Mouse (Mus musculus): ENCODE data around the gene Sik2. TPM values are rescaled to one million over a fixed set of nuclear protein-coding genes. Genes with fewer than 3 reads are reported as not detected.

The Sik2 gene
- polyA plus RNA-seq, 1 experiment from 2014 or later: 10.8 TPM

DNA sequence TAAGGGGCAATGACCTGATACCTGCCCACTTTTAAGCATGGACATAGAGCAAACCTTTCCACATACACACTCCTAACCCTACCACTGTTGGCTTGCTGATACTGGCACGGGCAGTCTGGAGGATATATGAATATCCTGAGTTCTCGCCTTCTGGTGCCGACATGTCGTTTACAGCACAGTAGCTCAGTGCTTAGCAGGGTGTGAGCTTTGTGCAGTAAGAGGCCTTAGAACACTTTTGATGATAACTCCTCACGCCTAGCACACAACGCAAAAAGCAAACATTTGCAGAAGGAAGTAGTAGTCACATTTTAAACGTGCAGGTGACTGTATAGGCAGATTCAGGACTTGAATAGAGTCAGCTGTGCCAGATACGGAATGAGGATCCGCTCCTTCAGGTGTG, 159.1 kb downstream of the Sik2 start:
- Histone ChIP-seq H3K4me1 (ENCODE audit: control insufficient read depth, low read depth, low read length) (peaks cover 58% of the 10 kb centered on the region), H3K9me3 (replicated peaks; ENCODE audit: control insufficient read depth, low read length) (no peaks in the 10 kb centered on the region), H3K27me3 (ENCODE audit: control insufficient read depth, insufficient read depth, low read depth, low read length) (no peaks in the 10 kb centered on the region), H3K36me3 (ENCODE audit: control insufficient read depth, insufficient read depth) (no peaks in the 10 kb centered on the region), H3K9ac (ENCODE audit: low read depth, low read length) (no peak overlapping the region), H3K4me3 (ENCODE audit: low read depth, low read length) (no peak overlapping the region), H3K4me2 (ENCODE audit: low read depth, low read length) (no peak overlapping the region), H3K27ac (ENCODE audit: low read length) (peak overlapping the region; percentile 6; the same call in 1 of the 2 replicates)
- ATAC-seq (ENCODE audit: low read depth): no peak
- WGBS (ENCODE audit: insufficient replicate concordance): 51% methylated on average over 9 of the region's 9 CpGs

- Histone ChIP-seq H3K4me2 (ENCODE audit: low read depth, low read length) (no peak overlapping the region), H3K9ac (ENCODE audit: low read depth, low read length) (0 out of 2 replicates have a peak overlapping the region, but pooled peaks have one; percentile 9), H3K36me3 (ENCODE audit: control insufficient read depth, insufficient read depth) (no peaks in the 10 kb centered on the region), H3K27ac (ENCODE audit: low read length) (peak overlapping the region; percentile 43; the same call in 1 of the 2 replicates), H3K4me1 (ENCODE audit: control insufficient read depth, low read depth, low read length) (peaks cover 53% of the 10 kb centered on the region), H3K27me3 (ENCODE audit: control insufficient read depth, insufficient read depth, low read depth, low read length) (no peaks in the 10 kb centered on the region), H3K4me3 (ENCODE audit: low read depth, low read length) (no peak overlapping the region), H3K9me3 (replicated peaks; ENCODE audit: control insufficient read depth, low read length) (no peaks in the 10 kb centered on the region)
- peak; percentile 62 for ATAC-seq (ENCODE audit: low read depth)
- 24% methylated on average over 8 of the region's 8 CpGs for WGBS (ENCODE audit: insufficient replicate concordance)
Observed at GRCm38 (mm10) chr9:50849249-50849648, 159.6 kb downstream of the Sik2 start.

GRCm38 (mm10) chr9:50848821-50849220, 160.1 kb downstream of the Sik2 start:
- H3K4me3 ChIP-seq (ENCODE audit: low read depth, low read length): no peak overlapping the region
- WGBS (ENCODE audit: insufficient replicate concordance): 69% methylated on average over 5 of the region's 5 CpGs
- no peaks in the 10 kb centered on the region for H3K27me3 ChIP-seq (ENCODE audit: control insufficient read depth, insufficient read depth, low read depth, low read length)
- no peak for ATAC-seq (ENCODE audit: low read depth)
- H3K9me3 ChIP-seq (replicated peaks; ENCODE audit: control insufficient read depth, low read length): no peaks in the 10 kb centered on the region
- H3K4me1 ChIP-seq (ENCODE audit: control insufficient read depth, low read depth, low read length): peaks cover 49% of the 10 kb centered on the region
- H3K4me2 ChIP-seq (ENCODE audit: low read depth, low read length): no peak overlapping the region
- H3K36me3 ChIP-seq (ENCODE audit: control insufficient read depth, insufficient read depth): no peaks in the 10 kb centered on the region
- 0 out of 2 replicates have a peak overlapping the region, but pooled peaks have one; percentile 9 for H3K9ac ChIP-seq (ENCODE audit: low read depth, low read length)
- peak overlapping the region; percentile 43 for H3K27ac ChIP-seq (ENCODE audit: low read length)

DNA sequence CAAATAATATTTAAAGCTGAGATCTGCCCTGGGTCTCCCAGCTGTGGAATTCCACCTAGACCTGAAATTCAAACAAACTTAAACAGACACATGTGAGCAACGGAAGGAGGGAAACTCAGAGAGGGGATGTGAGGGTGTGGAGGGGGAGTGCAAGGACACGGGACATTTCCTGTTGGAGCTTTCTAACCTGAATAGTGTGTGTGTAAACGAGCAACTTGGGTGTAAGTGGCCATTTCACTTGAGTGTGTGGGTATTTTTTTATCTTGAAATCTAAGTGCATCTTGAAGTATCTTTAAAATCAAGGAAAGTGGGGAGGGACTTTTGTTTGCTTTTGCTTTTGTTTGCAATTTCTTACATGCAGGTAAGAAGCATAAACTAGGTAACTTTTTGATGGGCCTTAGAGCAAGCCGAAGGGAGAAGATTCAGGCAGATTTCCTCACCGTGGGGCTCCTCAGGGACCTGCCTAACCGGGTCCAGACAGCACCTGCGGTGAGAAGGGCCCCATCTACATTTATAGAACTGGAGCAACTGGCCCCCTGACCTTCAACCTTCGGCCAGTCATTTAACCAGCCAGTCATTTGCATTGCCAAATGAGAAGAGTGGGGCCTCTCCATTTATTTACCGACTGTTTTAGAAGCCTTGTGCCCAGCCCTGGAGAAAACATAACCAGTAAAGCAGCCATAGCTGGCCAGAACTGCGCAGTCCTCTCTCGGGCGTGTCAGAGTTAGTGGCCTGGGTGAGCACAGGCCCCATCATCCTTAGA, 161.1 kb downstream of the Sik2 start:
- Histone ChIP-seq H3K27me3 (ENCODE audit: control insufficient read depth, insufficient read depth, low read depth, low read length) (no peaks in the 10 kb centered on the region), H3K9me3 (replicated peaks; ENCODE audit: control insufficient read depth, low read length) (no peaks in the 10 kb centered on the region), H3K4me1 (ENCODE audit: control insufficient read depth, low read depth, low read length) (peaks cover 39% of the 10 kb centered on the region), H3K27ac (ENCODE audit: low read length) (peak overlapping the region; percentile 51), H3K36me3 (ENCODE audit: control insufficient read depth, insufficient read depth) (no peaks in the 10 kb centered on the region), H3K4me2 (ENCODE audit: low read depth, low read length) (no peak overlapping the region), H3K4me3 (ENCODE audit: low read depth, low read length) (no peak overlapping the region), H3K9ac (ENCODE audit: low read depth, low read length) (no peak overlapping the region)
- ATAC-seq (ENCODE audit: low read depth): no peak
- 63% methylated on average over 12 of the region's 12 CpGs for WGBS (ENCODE audit: insufficient replicate concordance)

DNA sequence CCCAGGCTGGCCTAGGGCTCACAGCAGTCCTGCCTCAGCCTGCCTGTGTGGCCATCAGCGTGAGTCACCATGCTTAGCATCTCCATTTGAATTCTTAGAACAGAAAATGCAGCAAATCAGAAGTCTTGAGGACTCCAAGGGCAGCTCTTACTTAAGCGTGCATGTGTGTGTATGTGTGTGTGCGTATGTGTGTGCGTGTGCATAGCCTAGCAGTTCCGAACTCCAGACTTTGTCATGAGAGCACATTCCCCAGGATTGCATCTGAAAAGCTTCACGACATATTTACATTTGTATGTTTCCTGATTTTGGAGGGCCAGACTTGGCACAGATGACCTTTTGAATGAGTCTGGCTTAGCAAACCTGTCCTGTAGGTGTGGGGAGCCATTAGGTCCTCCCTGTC, 161.7 kb downstream of the Sik2 start:
- Histone ChIP-seq H3K4me1 (ENCODE audit: control insufficient read depth, low read depth, low read length) (peaks cover 33% of the 10 kb centered on the region), H3K36me3 (ENCODE audit: control insufficient read depth, insufficient read depth) (no peaks in the 10 kb centered on the region), H3K4me3 (ENCODE audit: low read depth, low read length) (no peak overlapping the region), H3K27ac (ENCODE audit: low read length) (0 out of 2 replicates have a peak overlapping the region, but pooled peaks have one; percentile 1), H3K9ac (ENCODE audit: low read depth, low read length) (no peak overlapping the region), H3K9me3 (replicated peaks; ENCODE audit: control insufficient read depth, low read length) (no peaks in the 10 kb centered on the region), H3K27me3 (ENCODE audit: control insufficient read depth, insufficient read depth, low read depth, low read length) (no peaks in the 10 kb centered on the region), H3K4me2 (ENCODE audit: low read depth, low read length) (no peak overlapping the region)
- WGBS (ENCODE audit: insufficient replicate concordance): 88% methylated on average over 6 of the region's 6 CpGs
- ATAC-seq (ENCODE audit: low read depth): no peak

DNA sequence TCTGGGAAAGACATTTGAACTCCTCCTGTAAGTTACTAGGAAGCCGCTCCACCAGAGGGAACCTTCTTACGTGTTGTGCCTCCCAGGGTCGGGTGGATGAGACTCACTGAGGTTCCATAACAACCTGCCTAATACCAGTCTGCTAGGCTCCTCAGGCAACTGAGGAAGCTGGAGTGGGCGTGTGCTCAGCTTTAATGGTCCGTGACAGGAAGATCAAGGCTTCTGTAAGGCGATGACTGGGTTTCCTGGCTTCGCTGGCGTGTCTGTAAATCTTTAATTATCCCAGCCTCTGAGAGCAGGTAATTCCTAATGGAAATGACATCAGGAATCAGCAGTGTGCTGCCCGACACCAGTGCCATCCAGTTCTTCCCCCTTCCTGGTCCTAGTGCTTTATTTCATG, 163.3 kb downstream of the Sik2 start:
- Histone ChIP-seq H3K9me3 (replicated peaks; ENCODE audit: control insufficient read depth, low read length) (no peaks in the 10 kb centered on the region), H3K4me1 (ENCODE audit: control insufficient read depth, low read depth, low read length) (peaks cover 31% of the 10 kb centered on the region), H3K9ac (ENCODE audit: low read depth, low read length) (no peak overlapping the region), H3K27ac (ENCODE audit: low read length) (no peak overlapping the region), H3K36me3 (ENCODE audit: control insufficient read depth, insufficient read depth) (no peaks in the 10 kb centered on the region), H3K27me3 (ENCODE audit: control insufficient read depth, insufficient read depth, low read depth, low read length) (no peaks in the 10 kb centered on the region), H3K4me3 (ENCODE audit: low read depth, low read length) (no peak overlapping the region), H3K4me2 (ENCODE audit: low read depth, low read length) (no peak overlapping the region)
- 64% methylated on average over 9 of the region's 9 CpGs for WGBS (ENCODE audit: insufficient replicate concordance)
- ATAC-seq (ENCODE audit: low read depth): no peak

DNA sequence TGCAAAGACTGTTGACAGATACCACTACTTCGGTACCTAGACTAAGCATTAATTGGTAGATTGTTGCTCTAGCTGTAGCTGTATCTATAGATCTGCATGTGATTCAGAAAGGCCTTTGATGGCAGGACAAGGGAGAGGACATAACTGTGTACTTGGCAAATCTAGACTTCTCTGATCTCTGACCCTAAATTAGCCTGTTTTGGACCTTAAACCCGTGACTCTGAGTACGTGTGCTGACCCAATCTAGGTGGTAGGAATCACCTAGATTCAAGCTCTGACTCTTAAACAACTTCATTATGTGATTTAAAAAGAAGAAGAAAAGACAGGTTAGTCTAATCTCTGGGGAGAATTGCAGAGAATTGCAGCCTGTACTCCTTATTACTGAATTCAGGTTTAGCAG, 163.8 kb downstream of the Sik2 start, which contains the start of gene Ppp2r1b:
Gene Ppp2r1b (plus strand): TSS at position 221 of the 400 bp plus-strand sequence.
- Histone ChIP-seq H3K4me1 (ENCODE audit: control insufficient read depth, low read depth, low read length) (peaks cover 27% of the 10 kb centered on the region), H3K36me3 (ENCODE audit: control insufficient read depth, insufficient read depth) (no peaks in the 10 kb centered on the region), H3K9me3 (replicated peaks; ENCODE audit: control insufficient read depth, low read length) (no peaks in the 10 kb centered on the region), H3K4me3 (ENCODE audit: low read depth, low read length) (no peak within 1 kb of the TSS), H3K9ac (ENCODE audit: low read depth, low read length) (no peak within 1 kb of the TSS), H3K4me2 (ENCODE audit: low read depth, low read length) (no peak within 1 kb of the TSS), H3K27me3 (ENCODE audit: control insufficient read depth, insufficient read depth, low read depth, low read length) (no peaks in the 10 kb centered on the region), H3K27ac (ENCODE audit: low read length) (no peak within 1 kb of the TSS)
- WGBS (ENCODE audit: insufficient replicate concordance): 79% methylated on average over 3 of the region's 3 CpGs
- ATAC-seq (ENCODE audit: low read depth): no peak

Other genes with a start within 250 kb of the Sik2 start
- gene Fdxacb1, start 240.8 kb downstream of the Sik2 start, polyA plus RNA-seq (2015; fragmentation: Nextera tagmentation; extraction: Ambion mirVana): 7.8 and 7.9 TPM in 2 replicates
- gene Alg9, start 234.1 kb downstream of the Sik2 start, polyA plus RNA-seq (2015; fragmentation: Nextera tagmentation; extraction: Ambion mirVana): 12.6 and 13.2 TPM in 2 replicates
- gene 1110032A03Rik, start 233.6 kb downstream of the Sik2 start, polyA plus RNA-seq (2015; fragmentation: Nextera tagmentation; extraction: Ambion mirVana): 19.6 and 22.6 TPM in 2 replicates
- 59.4 and 63.0 TPM in 2 replicates for gene Ppp2r1b, start 163.8 kb downstream of the Sik2 start, polyA plus RNA-seq (2015; fragmentation: Nextera tagmentation; extraction: Ambion mirVana)
- gene Btg4, start 51.8 kb upstream of the Sik2 start, polyA plus RNA-seq (2015; fragmentation: Nextera tagmentation; extraction: Ambion mirVana): not detected in 2 replicates
- 1.3 and 1.4 TPM in 2 replicates for gene Layn, start 68.0 kb upstream of the Sik2 start, polyA plus RNA-seq (2015; fragmentation: Nextera tagmentation; extraction: Ambion mirVana)
- gene 4833427G06Rik, start 93.0 kb upstream of the Sik2 start, polyA plus RNA-seq (2015; fragmentation: Nextera tagmentation; extraction: Ambion mirVana): not detected in 2 replicates
- 0.01 TPM in 1 of 2 replicates, not detected in the other for gene Gm32742, start 156.4 kb upstream of the Sik2 start, polyA plus RNA-seq (2015; fragmentation: Nextera tagmentation; extraction: Ambion mirVana)
- 2.5 and 2.7 TPM in 2 replicates for gene Pou2af1, start 204.6 kb upstream of the Sik2 start, polyA plus RNA-seq (2015; fragmentation: Nextera tagmentation; extraction: Ambion mirVana)

All from liver, embryonic 16.5 days (tissue).